Mouse (Mus musculus): ENCODE results near the gene Sh3bp5. TPM values are rescaled to one million over a fixed set of nuclear protein-coding genes. Genes with fewer than 3 reads are reported as not detected.

The Sh3bp5 gene
- total RNA-seq, 2 experiments from 2014 or later = 44.4 to 47.3 TPM

DNA sequence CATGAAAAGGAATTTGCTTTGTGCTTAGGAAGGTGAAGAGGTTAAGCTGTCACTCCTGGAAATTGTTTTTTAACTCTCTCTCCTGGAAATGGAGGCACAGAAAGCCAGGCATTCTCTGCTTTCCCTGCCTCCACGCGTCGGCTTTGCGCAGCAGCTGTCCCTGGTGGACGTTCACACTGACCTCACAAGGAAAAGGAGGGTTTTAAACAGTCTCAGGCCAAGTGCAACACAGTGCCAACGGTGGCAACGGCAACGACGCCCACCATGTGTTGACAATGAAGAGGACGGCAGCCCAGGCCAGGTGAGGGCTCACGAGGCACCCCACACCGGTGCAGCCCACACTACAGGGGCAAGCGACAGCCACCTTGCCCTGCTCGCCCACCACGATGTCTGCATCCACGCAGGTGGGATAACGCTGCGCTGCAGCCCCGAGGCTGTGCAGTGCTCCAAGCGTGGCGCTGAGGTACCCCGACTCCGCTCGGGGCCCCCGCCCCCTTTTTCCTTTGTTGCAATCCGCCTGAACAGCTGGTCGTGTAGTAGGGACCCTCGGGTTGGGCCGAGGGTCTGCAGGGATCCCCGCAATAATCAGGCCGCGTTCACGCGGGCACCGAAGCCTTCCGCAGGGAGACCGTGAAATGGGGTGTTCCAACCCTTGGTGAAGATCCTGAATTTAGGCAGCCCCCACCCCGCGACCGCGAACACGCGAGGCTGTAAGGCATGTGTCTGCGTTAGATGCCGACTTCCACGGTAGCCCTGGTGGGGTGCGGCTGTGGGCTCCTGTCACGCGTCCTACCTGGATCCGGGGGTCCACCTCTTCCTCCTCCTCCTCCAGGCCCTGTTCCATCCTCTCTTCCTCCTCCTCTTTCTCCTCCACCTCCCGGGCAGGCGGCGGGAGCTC lies 611 bp downstream of the Sh3bp5 start:
- intact Hi-C loops (cut with DNase I) = no loop called here
- peak; percentile 29 to 41 for DNase-seq

GRCm38 (mm10) chr14:31434426-31434825 lies 1.5 kb downstream of the Sh3bp5 start:
- intact Hi-C loops (cut with DNase I) = no loop called here
- no peak for DNase-seq

GRCm38 (mm10) chr14:31433851-31434360 lies 2.0 kb downstream of the Sh3bp5 start:
- intact Hi-C loops (cut with DNase I) = no loop called here
- DNase-seq = peak in 1 of 2 experiments; percentile 32

- DNase-seq = no peak
- intact Hi-C loops (cut with DNase I) = no loop called here
These were observed 2.8 kb downstream of the Sh3bp5 start for GRCm38 (mm10) chr14:31433126-31433525.

GRCm38 (mm10) chr14:31432424-31432823 lies 3.5 kb downstream of the Sh3bp5 start:
- intact Hi-C loops (cut with DNase I) = no loop called here
- no peak for DNase-seq

- intact Hi-C loops (cut with DNase I) = no loop called here
- no peak for DNase-seq
These were observed 4.0 kb downstream of the Sh3bp5 start for GRCm38 (mm10) chr14:31431789-31432330.

GRCm38 (mm10) chr14:31429004-31429395 lies 6.9 kb downstream of the Sh3bp5 start:
- DNase-seq = no peak
- intact Hi-C loops (cut with DNase I) = no loop called here

DNA sequence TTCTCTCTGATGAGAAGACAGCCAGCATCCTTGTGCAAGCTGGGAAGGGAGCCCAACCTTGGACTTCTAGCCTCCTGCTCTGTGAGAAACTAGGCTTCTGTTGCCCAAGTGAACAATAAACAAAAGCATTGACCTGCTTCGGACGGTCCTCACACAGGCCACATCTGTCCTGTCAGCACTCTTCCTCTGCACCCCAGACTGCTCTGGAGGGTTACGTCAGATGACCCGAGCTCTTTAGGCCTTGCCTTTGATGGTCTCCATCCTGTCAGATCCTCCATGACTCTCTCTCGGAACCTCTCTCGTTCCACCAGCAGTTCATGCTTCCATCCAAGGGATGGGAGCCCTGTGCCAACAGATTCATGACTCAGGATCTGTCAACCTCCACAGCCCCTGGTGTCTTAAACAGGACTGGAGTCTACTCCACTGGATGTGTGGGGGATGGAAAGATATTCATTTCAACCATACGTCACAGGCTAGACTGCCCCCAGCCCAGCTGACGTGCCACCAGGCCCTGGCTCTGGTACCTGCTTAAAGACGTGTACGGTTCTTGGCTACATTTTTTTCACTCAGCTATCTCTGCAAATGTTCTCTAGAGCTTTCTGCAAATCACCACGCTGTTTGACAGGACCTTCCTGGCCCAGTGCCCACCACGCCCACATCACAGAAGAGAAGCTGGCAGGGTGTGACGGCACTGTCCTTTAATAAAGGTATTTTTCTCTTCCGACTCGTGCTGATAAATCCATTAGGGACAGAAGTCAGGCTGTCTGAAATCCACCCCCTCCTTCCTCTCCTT lies 7.5 kb downstream of the Sh3bp5 start:
- intact Hi-C loops (cut with DNase I) = no loop called here
- DNase-seq = peak; percentile 80

GRCm38 (mm10) chr14:31422961-31423791 lies 12.7 kb downstream of the Sh3bp5 start:
- intact Hi-C loops (cut with DNase I) = no loop called here
- DNase-seq = peak; percentile 78 to 82

DNA sequence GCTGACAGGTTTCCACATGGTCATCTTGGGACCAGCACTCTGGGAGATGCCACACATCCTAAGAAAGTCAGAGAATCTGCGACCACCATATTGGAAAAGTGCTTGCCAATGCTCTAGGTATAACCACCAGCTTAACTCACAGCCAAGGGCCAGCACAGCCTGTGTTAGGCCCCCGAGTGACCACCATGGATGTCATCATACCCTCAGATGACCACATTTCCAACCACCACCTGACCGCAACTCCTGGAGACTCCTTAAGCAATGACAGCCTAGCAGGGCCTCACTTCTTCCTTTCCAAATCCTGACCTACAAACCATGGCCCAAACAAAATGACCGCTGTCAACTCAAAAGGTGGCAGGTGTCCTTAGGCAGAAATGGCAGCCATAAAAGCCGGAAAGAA lies 13.5 kb downstream of the Sh3bp5 start:
- intact Hi-C loops (cut with DNase I) = no loop called here
- no peak for DNase-seq

DNA sequence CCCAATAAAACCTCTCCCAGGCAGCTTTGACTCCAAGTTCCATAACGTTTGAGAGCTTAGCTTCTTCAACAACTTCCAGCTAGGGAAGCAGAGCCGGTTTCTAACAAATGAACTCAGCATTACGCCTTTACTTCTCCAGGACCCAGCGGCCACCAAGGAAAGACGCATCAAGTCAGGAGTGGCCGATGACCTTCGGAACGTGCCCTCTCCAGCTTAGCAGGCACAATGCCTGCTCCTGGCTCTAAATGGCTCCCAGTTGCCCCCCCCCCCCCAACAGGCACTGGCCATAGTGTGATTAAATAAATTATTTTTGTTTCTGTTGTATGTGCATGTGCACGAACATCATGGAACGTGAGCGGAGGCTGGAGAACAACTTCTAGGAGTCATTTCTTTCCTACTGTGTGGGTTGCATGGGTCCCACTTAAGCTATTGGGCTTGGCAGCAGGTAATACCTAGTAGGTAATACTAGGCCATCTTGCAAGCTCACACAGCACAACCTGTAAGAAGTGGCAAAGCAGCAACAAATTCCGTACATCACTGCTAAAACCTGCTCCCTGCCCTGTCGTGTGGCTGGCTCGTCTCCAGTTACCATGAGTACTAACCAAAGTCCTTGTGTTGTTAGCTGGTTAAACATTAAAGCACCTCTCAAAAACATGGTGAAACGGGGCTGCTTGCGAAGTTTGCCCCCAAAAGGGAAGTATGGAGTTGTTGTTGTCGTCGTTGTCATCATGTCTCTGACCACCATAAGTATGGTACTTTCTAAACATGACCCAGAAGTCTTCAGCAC lies 14.2 kb downstream of the Sh3bp5 start:
- intact Hi-C loops (cut with DNase I) = no loop called here
- DNase-seq = no peak

- intact Hi-C loops (cut with DNase I) = no loop called here
- no peak for DNase-seq
These were observed 14.9 kb downstream of the Sh3bp5 start for GRCm38 (mm10) chr14:31420985-31421384.

DNA sequence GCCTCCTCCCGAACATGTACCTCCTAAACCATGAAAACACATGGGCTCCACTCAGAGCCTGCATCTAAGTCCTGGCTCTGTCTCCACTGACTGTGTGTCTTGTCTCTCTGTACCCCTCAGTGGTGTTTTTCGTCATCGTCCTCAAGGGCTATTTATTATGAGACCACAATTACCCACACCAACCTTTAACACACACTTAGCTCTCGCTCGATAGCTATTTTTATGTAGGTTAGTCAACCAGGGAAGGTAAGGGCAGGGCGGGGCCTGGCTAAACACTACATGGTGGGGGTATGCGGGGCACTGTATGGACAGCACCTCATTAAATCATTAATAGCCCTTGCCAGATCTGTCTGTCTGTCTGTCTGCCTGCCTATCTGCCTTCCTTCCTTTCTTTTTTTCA lies 15.3 kb downstream of the Sh3bp5 start:
- intact Hi-C loops (cut with DNase I) = no loop called here
- no peak for DNase-seq

GRCm38 (mm10) chr14:31420135-31420534 lies 15.7 kb downstream of the Sh3bp5 start:
- no peak for DNase-seq
- intact Hi-C loops (cut with DNase I) = no loop called here

DNA sequence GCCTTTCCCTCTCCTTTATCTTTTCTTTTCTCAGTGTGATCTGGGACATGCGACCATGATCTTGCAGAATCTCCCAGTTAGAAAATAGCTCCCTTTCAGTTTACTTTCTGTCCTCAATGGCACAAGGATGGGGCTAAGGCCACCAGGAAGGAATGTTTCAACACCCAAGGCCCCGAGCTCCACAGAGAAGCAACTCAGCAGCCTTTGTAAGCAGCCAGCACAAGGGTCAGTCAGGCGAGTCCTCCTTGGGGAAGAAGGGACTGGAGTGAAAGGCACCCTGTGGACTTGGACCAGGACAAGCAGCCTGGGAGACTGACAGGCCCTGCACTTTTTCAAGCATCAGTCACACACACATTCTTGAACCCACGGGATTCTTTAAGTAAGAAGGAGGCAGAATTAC lies 16.6 kb downstream of the Sh3bp5 start:
- peak in 1 of 2 experiments; percentile 2 for DNase-seq
- intact Hi-C loops (cut with DNase I) = no loop called here

GRCm38 (mm10) chr14:31416835-31417549 lies 18.9 kb downstream of the Sh3bp5 start:
- DNase-seq = no peak

GRCm38 (mm10) chr14:31416411-31416810 lies 19.5 kb downstream of the Sh3bp5 start:
- intact Hi-C loops (cut with DNase I) = no loop called here
- DNase-seq = no peak

More at GRCm38 (mm10) chr14:31416835-31417549, 18.9 kb downstream of the Sh3bp5 start:
- intact Hi-C loops (cut with DNase I) = no loop called here

DNA sequence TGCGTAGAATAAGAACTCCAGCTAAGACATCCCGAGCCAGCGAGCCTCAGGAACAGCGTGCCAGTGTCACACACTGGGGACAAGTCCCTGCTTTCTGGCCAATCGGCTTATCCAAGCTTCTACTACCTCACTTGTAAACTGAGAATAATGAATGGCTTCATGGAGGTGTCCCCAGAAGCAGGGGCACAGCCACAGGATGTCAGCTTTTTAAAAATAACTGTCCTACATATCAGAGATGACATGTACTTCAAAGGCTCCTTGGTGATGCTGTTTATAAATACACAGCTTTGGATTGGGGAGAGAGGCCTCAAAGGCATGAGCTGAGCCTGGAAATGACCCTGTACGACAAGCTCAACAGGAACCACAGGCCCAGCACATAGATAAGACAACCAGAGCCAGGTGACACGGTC lies 20.9 kb downstream of the Sh3bp5 start:
- intact Hi-C loops (cut with DNase I) = no loop called here

More for the DNA sequence above, 20.9 kb downstream of the Sh3bp5 start:
- DNase-seq = peak in 1 of 2 experiments; percentile 50

All from heart, postnatal 14 days (tissue).